Mouse (Mus musculus): ENCODE measurements around the gene Stmn1.

The Stmn1 gene

DNA sequence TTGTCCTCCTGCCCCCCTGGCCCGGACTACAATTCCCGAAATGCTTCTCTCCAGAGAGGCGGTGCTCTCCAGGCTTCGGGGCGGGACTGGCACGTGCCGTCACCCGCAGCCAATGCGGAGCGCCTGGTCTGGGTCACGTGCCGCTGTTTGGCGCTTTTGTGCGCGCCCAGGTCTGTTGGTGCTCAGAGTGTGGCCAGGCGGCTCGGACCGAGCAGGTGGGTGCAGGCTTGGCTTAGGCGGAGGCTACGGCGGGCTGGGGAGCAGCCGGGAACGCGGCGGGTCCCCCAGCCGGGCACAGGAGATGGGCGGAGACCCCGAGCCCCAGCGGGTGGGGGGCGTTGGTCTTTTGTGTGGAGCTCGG, at the start of gene Stmn1:
TSS of gene Stmn1 (plus strand) at position 106 of the 361 bp plus-strand sequence.
- no peak for DNase-seq (ENCODE audit: extremely low read depth, low read depth, low spot score)

DNA sequence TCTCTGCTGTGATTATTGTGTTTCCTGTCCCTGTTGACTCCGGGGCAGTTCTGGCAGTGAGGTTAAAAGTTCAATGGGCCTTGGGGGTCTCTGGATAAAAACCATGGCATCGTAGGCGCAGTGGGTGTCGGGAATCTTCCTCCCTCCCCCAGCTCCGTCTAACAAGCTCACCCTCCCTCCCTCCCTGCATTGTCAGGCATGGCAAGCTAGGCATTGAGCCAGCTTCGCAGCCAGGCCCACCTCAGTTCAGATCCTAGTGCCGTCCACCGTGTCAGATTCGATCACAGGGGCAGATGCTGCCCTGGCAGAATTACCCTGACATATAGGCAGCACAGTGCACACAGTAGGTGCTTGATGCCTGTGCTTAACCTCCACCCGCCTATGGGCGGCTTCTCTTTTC, 46.1 kb upstream of the Stmn1 start:
- DNase-seq (ENCODE audit: extremely low read depth, low read depth, low spot score), result no peak

DNA sequence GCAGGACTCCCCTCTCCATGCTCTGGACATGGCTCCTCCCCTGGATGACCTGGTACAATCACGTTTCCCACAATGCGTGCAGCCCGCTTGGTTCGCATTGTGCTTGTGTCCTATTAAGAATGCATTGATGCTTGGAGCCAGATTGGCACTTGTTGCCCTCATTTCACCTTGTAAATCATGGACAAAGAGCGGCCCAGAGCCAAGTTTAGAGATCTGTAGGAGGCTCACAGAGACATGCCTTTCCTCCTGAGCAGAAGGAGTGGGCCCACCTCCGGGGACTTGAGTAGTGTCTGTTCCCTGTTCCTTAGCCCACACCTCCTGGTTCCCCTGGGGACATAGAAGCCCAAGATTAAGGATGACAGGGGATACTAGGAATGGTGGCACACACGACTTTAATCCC, 44.2 kb upstream of the Stmn1 start:
- DNase-seq (ENCODE audit: extremely low read depth, low read depth, low spot score), result no peak

DNA sequence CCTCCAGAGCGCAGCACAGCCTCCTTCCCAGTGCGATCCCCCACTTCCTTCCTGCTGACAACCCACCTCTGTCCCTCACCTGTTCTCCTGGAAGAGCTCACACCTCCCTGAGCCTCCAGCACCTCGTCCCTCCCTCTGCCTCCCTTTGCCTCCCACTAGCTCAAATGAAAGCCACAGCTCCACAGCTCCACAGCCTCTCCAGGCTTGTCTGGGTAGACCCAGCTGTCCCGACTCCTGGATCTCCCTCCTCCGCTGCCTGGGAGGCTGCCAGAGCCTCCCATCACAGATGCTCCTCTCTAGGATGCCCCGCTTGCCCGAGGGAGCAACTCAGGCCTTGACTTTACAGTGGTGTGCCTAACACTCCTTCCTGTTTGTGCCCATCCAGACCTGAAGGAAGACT, 43.0 kb upstream of the Stmn1 start:
- no peak for DNase-seq (ENCODE audit: extremely low read depth, low read depth, low spot score)

DNA sequence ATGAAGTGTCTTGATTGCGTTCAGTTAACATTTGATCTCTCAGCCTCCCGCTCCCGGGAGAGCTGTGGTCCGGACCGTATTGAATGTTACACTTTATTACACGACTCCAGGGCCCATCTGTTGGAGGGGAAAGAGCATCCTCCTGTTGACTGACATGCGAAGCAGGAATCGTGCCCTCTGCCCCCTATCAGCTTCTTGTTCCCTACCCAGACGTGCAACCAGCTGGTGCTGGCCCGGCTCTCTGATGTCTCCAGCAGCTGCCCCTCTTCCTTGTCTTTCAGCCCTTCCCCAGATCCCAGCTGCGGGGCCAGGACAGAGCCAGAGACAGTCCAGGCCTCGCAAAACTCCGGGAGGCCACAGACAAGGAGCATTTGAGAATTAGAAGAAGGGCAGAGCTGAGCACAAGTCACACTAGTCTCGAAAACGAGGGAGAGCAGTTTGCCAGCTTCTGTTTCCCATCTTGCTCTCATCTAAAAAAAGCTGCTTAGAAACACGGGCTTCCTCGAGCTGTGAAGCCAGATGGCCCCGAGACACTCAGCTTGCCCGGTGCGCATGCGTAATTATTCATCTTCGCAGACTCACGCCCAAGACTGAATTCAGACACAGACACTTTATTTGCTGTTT, 37.6 kb upstream of the Stmn1 start:
- DNase-seq (ENCODE audit: extremely low read depth, low read depth, low spot score), result no peak

DNA sequence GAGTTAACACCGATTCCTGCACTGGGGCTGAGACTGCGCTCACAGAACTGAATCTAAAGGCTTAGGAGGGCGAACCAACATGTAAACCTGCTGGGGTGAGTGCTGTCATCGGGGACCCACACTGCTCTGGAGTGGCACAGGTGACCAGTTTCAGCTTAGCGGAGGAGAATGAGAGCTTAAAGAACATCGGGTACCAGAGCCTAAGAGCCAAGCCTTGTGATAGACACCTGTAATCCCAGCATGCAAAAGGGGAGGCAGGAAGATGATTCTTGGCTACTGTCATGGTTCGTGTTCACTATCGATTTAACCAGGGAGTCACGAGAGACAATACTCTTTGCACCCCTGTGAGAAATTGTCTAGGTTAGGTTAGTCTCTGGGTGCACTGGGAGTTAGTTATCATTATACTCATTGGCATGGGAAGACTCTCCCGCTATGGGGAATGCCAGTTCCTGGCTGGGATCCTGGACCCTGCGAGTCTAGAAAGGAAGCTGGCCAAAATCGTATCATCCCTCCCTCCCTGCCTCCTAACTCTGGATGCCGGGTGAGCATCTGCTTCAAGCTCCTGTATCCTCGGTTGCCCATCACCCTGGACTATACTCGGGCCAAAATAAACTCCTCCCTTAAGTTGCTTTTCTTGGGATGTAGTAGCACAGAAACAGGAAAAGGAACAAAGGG, 35.3 kb upstream of the Stmn1 start:
- DNase-seq (ENCODE audit: extremely low read depth, low read depth, low spot score), result no peak

DNA sequence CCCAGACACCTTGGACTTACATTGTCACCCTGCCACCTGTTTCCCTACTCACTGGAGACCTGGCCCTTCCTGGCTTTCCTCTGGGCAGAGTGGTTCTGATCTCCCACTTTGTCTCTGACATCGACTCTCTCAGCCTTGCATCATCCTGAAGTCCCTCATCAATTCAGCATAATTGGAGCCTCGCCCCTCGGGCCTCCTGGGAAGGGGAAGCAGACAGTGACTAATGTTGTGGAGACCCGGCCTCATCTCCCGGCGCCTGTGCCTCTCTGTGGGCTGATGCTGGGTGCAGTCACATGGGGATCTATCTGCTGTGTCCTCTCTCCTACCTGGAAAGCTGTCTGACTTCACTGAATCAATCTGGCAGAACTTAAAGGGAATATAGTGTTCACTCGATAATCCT, 31.9 kb upstream of the Stmn1 start:
- no peak for DNase-seq (ENCODE audit: extremely low read depth, low read depth, low spot score)

DNA sequence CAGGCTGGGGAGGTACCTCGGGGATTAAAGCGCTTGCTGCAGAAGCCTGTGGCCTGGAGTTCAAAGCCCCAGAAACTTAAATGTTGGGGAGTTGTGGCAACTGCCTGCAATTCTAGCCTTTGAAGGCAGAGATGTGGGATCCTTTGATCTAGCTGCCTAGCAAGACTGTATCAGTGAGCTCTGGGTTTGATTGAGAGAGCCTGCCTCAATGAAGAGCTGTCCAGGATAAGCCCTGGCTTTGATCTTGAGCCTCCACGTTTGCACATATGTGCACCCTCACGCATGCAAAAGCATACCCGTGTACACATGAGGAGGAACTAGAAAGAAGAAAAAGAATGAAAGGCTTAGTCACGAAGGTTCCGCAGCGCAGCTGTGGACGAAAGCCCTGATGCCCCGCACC, 31.5 kb upstream of the Stmn1 start:
- DNase-seq (ENCODE audit: extremely low read depth, low read depth, low spot score), result no peak

DNA sequence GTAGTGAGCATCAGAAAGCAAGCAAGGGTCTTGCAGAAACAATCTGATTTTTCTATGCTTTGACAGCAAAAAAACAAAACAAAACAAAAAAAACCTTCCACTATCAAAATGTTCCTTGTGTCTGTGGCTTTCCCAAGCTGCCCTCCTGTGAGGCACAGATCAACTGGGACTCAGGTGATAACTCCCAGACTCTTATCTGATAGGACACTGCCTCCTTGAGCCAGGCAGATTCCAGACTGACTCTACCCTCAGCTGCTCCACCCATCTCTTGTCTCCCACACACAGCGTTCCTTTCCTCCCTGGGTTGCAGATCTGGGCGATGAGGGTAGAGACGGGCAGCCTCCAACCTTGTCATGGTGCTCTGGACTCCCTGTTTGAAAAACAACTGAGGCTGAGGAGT, 29.0 kb upstream of the Stmn1 start:
- no peak for DNase-seq (ENCODE audit: extremely low read depth, low read depth, low spot score)

DNA sequence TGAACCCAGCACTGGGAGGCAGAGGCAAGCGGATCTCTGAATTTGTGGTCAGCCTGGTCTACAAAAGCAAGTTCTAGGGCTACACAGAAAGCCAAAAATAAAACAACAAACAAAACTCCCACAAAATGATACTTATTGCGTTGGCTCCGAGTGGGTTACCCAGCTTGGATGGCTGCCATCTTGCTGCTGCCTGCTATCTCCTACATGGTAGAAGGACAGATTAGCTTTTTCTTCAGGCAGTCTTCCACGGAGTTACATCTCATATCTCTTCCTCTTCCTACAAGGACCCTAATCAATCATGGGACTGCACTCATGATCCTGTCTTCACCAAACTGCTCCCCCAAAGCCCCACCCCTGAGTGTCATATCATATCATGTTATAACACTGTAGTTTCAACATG, 28.2 kb upstream of the Stmn1 start:
- no peak for DNase-seq (ENCODE audit: extremely low read depth, low read depth, low spot score)

DNA sequence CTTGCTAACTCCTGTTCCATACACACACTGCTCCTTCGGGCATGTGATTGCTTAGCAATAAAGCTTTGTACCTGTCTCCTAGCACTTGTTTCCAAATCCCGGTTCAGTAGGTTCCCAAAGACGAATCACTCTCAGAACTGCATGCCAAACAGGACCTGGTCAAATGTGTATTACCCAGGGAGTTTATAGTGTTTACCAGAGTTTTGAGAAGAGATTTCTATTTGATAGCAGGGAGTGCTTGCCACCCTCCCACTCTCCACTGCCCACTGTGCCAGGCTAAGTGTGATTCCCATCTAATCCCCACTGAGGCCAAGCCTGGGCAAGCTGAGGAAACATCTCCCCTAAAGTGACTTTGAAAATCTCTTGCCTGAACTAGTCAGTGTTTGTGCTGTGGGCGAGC, 25.9 kb upstream of the Stmn1 start:
- peak; percentile 92 for DNase-seq (ENCODE audit: extremely low read depth, low read depth, low spot score)

DNA sequence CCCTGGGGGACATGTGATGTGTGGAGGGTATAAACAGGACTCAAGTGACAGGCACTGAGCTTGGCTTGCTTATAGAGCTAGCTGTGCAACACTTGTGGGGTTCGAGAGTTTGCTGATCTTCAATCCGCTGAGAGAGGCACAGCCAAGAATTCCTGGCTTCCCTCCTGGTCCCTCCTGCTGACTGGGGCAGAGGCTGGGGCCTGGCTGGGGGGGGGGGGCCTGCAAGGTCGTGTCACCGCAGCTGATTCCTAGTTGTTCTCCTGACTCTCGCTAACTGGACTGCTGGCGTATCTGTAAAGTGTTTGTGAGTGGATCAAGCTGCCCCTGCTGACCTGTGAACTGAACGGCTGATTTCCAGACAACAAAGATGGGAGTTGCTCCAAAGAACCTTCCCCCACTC, 24.5 kb upstream of the Stmn1 start:
- DNase-seq (ENCODE audit: extremely low read depth, low read depth, low spot score), result no peak

DNA sequence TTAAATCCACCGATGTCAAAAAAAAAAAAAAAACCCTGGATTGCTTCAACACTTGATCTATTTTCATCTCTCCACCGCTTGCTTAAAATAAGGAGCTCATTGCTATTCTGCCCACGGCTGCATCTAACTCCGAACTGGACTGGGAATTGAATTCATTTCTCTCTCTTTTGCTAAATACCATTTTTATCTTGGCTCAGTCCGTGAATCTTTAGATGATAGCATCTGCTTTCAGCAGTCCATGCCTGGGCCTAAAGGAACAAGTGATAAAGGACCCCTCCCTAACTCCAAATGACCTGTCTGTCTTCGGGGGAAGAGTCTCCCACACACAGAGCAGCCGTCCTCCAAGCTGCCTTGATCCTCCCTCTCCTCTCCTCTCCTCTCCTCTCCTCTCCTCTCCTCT, 23.2 kb upstream of the Stmn1 start:
- DNase-seq (ENCODE audit: extremely low read depth, low read depth, low spot score), result no peak

DNA sequence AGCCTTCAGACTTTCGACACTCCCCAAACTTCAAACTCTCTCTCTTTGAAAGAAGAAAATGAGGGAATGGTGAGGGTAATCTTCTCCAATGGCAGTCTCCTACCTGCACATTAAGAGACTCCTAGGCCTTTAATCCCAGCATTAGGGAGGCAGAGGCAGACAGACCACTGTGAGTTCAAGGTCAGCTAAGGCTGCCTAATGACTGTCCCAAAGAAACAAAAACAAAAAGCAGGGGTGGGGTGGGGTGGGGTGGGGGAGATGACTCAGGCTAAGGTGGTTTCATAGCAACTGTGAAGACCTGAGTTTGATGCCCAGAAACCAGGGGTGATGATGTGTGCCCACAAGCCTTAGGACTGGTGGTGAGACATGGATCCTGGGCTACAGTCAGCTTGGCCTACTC, 22.6 kb upstream of the Stmn1 start:
- no peak for DNase-seq (ENCODE audit: extremely low read depth, low read depth, low spot score)

DNA sequence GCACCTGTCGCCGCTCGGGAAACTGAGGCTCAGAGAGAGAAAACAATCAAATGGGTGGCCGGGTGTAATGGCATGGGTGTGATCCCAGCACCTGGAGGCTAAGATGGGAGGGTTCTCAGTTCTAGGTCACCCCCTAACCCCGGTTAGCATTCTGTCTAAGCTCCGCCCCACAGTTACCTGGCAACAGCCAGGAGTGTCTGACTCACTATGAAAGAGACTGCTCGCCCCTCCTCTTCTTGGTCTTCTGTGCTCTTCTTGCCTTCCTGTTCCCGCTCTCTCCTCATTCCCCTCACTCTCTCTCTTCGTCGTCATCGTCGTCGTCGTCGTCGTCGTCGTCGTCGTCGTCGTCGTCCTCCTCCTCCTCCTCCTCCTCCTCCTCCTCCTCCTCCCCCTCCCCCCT, 20.2 kb upstream of the Stmn1 start:
- DNase-seq (ENCODE audit: extremely low read depth, low read depth, low spot score), result no peak

DNA sequence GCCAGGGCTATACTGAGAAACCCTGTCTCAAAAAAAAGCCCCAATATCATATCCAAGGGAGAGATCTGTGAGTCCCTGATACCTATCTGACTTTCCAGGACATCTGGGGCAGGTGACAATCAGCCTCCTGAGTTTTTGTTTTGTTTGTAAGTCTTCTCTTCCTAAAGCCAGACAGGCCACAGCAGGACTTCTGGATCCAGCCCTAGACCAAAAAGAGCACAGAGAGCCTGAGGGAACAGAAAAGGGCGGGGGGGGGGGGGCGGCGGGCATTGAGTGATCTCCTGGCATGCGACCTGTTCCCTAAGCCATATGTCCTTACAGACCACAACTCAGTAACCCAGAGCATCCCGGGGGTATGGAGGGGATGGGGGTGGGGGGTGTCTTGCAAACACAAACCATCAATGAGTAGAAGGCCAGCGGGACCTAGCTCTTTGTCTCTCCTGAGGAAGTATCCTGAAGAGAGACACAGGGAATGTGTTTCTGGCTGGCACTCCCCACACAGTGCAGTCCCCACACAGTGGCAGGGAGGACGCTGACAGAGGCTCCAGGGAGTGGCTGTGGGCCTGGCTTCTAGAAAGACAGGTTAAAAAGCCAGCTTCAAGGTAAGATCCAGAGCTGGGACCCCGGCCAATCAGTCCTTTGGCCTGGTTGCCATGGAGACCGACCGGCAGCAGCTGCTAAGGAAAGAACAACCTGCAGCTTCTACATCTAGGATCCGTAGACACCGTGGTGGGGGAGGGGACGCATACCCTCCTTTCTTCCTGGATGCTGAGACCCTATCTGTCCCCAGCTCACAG, 18.3 kb upstream of the Stmn1 start:
- DNase-seq (ENCODE audit: extremely low read depth, low read depth, low spot score), result no peak

DNA sequence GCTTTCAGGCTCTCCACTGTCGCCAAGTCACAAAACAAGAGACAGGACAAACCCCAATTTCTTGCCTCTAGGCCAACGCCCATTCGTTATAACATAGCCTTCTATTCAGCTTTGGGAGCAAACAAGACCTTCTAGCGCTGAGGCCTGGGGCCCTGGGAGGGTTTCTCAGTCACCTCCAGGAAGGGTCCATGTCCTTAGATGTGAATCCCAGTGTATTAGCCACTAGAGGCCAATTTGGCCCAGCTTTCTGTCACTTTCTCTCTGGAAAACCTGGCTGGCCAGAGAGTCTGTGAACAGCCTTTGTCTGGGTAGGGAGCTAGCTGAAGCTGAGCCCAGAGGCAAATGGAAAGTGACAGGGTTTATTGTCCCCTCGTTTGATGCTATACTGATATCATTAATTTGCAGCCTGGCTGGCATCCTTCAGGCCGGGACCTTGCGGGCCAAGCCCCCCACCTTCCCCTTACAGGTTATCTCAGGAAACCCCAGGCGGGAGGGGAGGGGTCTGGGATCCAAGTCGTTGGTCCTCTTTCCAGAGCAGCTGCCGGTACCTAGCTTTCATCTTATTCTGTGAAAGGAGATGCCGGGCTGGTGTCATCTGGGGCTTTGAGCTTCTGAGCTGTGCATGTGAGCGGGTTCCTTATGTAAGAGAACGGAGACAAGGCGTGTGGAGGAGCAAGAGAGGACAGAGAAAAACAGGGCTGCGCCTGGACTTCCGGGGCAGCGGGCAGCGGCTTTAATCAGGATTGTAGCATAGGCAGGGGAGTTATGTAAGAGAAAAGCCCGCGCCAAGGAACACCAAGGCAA, 17.5 kb upstream of the Stmn1 start:
- no peak for DNase-seq (ENCODE audit: extremely low read depth, low read depth, low spot score)

DNA sequence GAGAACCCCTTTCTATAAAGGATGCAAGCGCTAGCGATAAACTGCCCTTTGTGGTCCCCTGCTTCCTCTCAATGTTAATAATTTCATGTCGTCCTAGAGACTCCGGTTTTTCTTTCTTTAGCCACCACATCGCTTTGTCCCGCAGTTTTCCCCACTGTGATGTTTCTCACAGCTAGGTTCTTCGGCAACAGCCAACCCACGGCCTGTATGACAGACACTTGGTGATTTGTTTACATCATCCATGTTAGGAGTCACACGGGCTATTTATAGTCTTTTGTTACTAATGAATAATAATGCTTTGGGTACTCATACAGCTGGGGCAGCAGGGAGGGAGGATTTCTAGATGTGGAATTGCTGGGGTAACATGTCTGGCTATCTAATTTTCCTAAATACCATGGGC, 16.6 kb upstream of the Stmn1 start:
- DNase-seq (ENCODE audit: extremely low read depth, low read depth, low spot score), result no peak

DNA sequence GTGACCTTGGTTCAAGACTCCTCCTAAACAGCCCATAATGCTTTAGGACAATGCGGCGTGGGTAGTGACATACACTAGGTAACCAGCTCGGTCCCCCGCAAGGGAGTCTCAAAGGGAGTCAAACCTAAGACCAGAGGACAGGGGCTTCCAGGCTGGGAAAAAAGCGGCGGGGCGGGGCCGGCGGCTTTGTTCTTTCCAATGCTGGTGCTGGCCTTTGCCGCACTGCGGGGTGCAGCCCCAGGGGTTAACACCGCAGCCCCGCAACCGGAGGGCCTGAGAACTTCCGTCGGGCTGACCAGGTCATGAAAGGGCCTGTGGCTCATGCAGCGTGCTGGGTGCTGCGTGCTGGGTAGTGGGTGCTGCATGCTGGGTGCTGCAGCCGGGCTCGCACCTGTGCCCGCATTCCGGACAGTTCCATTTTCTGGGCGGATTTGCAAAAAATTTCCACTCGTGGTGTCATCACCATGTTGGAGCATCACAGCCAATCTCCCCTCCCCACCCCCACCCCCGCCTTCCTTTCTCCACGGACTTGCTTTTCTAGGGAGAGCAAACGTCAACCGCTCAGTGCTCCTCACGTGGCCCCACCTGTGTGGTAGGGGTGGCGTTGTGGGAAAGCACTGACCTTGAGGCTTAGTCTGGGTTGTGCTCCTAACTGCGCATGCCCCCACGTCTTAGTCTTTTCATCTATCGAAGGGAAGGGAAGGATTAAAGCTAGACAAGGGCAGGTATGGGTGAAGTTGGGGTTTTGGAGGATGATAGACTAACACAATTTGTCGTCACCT, 14.3 kb upstream of the Stmn1 start:
- no peak for DNase-seq (ENCODE audit: extremely low read depth, low read depth, low spot score)

DNA sequence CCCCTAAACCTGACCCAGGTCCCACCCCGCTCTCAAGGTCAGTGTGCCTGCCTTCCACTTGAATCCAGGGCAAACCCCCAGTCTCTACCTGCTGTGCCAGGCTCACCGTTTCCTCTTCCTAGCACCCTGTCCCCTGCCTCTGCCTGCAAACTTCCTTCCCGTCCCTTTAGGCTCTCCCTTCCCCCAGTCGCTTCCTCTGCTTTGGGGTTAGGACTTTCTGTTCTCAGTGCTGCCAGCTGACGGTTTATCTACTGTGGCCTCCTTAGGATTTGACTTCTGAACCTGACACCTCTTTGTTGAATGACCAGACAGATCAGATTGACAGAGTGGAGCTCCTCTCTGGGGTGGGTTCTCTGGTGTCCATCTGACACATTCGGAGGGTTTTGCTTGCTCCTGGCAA, 12.8 kb upstream of the Stmn1 start:
- no peak for DNase-seq (ENCODE audit: extremely low read depth, low read depth, low spot score)

Data from fat pad, adult 2 months (tissue).